Mouse (Mus musculus) brain, embryonic 14.5 days (tissue): ENCODE results near the gene Prss38. TPM values are rescaled to one million over a fixed set of nuclear protein-coding genes. Genes with fewer than 3 reads are reported as not detected.
"Not testable (repeated sequence)": the region's sequence is repeated elsewhere in the genome, so short reads cannot be mapped to it uniquely, and the experiment has no call there.

Experiments
- DNase-seq: peaks from one replicate; pipeline ENCODE4 v3.0.0-alpha.2; 2011; ENCODE audit warnings: low read depth
- CTCF ChIP-seq: fragments of 200-500 bp; IDR thresholded peaks from 2 replicates; pipeline ENCODE4 v1.5.1; 2012; ENCODE audit warnings: inconsistent platforms, mild to moderate bottlenecking, moderate library complexity, borderline replicate concordance; ENCODE audit not compliant: insufficient read depth, insufficient read length; ENCODE audit errors: extremely low read depth
- POLR2A ChIP-seq: fragments of 200-500 bp; IDR thresholded peaks from 2 replicates; pipeline ENCODE4 v1.6.1; 2012; ENCODE audit warnings: mild to moderate bottlenecking, inconsistent platforms, borderline replicate concordance; ENCODE audit not compliant: poor library complexity, insufficient read depth, insufficient read length, severe bottlenecking; ENCODE audit errors: extremely low read depth
- polyA plus RNA-seq: library from polyadenylated mRNA; depleted of rRNA; stranded (reverse); fragments of >200 nt; gene quantifications from 2 replicates; pipeline ENCODE4 v1.2.3, GENCODE M21; 2012

Gene Prss38
- polyA plus RNA-seq, 1 experiment, result 0.08 TPM

- DNase-seq, result no peak
- TF ChIP-seq POLR2A (no peak), CTCF (no peak)
Observed at GRCm38 (mm10) chr11:59369848-59370247, 5.6 kb downstream of the Prss38 start.

- DNase-seq, result not testable (repeated sequence)
Observed at GRCm38 (mm10) chr11:59367955-59368354, 7.5 kb downstream of the Prss38 start.

GRCm38 (mm10) chr11:59366633-59367032 lies 8.8 kb downstream of the Prss38 start:
- peak; percentile 50 for DNase-seq
- TF ChIP-seq POLR2A (no peak), CTCF (peak; percentile 51)

GRCm38 (mm10) chr11:59366031-59366430 lies 9.4 kb downstream of the Prss38 start:
- no peak for TF ChIP-seq POLR2A
- no peak for TF ChIP-seq CTCF
- DNase-seq, result peak; percentile 70

- TF ChIP-seq POLR2A (no peak), CTCF (no peak)
- peak; percentile 68 for DNase-seq
Observed at GRCm38 (mm10) chr11:59364417-59364816, 11.0 kb downstream of the Prss38 start.

GRCm38 (mm10) chr11:59364007-59364406 lies 11.4 kb downstream of the Prss38 start:
- DNase-seq, result no peak
- TF ChIP-seq CTCF (no peak), POLR2A (no peak)

- TF ChIP-seq CTCF (no peak), POLR2A (no peak)
- no peak for DNase-seq
Observed at GRCm38 (mm10) chr11:59361291-59361690, 14.2 kb downstream of the Prss38 start.

- TF ChIP-seq POLR2A (no peak), CTCF (no peak)
- DNase-seq, result no peak
Observed at GRCm38 (mm10) chr11:59356874-59357289, 18.6 kb downstream of the Prss38 start.

- TF ChIP-seq POLR2A, result no peak
- DNase-seq, result no peak
Observed at GRCm38 (mm10) chr11:59354793-59355192, 20.7 kb downstream of the Prss38 start.

- TF ChIP-seq POLR2A, result no peak
- no peak for TF ChIP-seq CTCF
- DNase-seq, result no peak
Observed at GRCm38 (mm10) chr11:59350326-59350725, 25.1 kb downstream of the Prss38 start.

GRCm38 (mm10) chr11:59346166-59346910 lies 29.1 kb downstream of the Prss38 start:
- DNase-seq, result no peak
- TF ChIP-seq POLR2A (no peak), CTCF (no peak)

- no peak for DNase-seq
- TF ChIP-seq POLR2A (no peak), CTCF (no peak)
Observed at GRCm38 (mm10) chr11:59342956-59343355, 32.5 kb downstream of the Prss38 start.

- no peak for TF ChIP-seq POLR2A
- no peak for TF ChIP-seq CTCF
- DNase-seq, result no peak
Observed at GRCm38 (mm10) chr11:59338736-59339120, 36.7 kb downstream of the Prss38 start.
